Mouse (Mus musculus) layer of hippocampus, postnatal 10 days (tissue): ENCODE results near the gene Dnph1. TPM values are rescaled to one million over a fixed set of nuclear protein-coding genes. Genes with fewer than 3 reads are reported as not detected.

Experiments used
- total RNA-seq, 2 experiments: library from RNA; stranded (reverse); gene quantifications; 2 replicates each; pipeline ENCODE4 v1.2.3; 2021

Dnph1 gene
- total RNA-seq, 2 experiments from 2014 or later, result 6.0 to 7.6 TPM

Other genes starting within 250 kb of the Dnph1 start
- 10 to 100 TPM; 37.2 to 40.1 TPM for gene Polr1c, start 248.7 kb upstream of the Dnph1 start, total RNA-seq
- 10 to 100 TPM; 68.7 to 70.3 TPM for gene Yipf3, start 248.6 kb upstream of the Dnph1 start, total RNA-seq
- 10 to 100 TPM; 88.1 to 93.6 TPM for gene Lrrc73, start 243.2 kb upstream of the Dnph1 start, total RNA-seq
- gene Tjap1, start 213.7 kb upstream of the Dnph1 start, total RNA-seq, result 10 to 100 TPM; 39.0 to 41.0 TPM
- 10 to 100 TPM; 44.4 to 52.4 TPM for gene Dlk2, start 199.3 kb upstream of the Dnph1 start, total RNA-seq
- gene Abcc10, start 168.4 kb upstream of the Dnph1 start, total RNA-seq, result 1 to 10 TPM; 9.3 to 9.6 TPM
- 10 to 100 TPM; 78.1 to 81.5 TPM for gene Zfp318, start 113.0 kb upstream of the Dnph1 start, total RNA-seq
- gene Crip3, start 67.8 kb upstream of the Dnph1 start, total RNA-seq, result 1 to 10 TPM; 3.0 to 4.4 TPM
- under 1 TPM; 0.48 to 0.76 TPM for gene Slc22a7, start 58.3 kb upstream of the Dnph1 start, total RNA-seq
- gene Ttbk1, start 9.0 kb upstream of the Dnph1 start, total RNA-seq, result 100 to 1,000 TPM; 106 to 107 TPM
- 10 to 100 TPM; 42.1 to 52.6 TPM for gene Cul9, start 49.7 kb downstream of the Dnph1 start, total RNA-seq
- 10 to 100 TPM; 46.4 to 53.9 TPM for gene Srf, start 59.5 kb downstream of the Dnph1 start, total RNA-seq
- 10 to 100 TPM; 16.4 to 18.9 TPM for gene Ptk7, start 132.8 kb downstream of the Dnph1 start, total RNA-seq
- 10 to 100 TPM; 13.4 to 14.0 TPM for gene Klc4, start 149.3 kb downstream of the Dnph1 start, total RNA-seq
- gene Mrpl2, start 149.5 kb downstream of the Dnph1 start, total RNA-seq, result 10 to 100 TPM; 52.4 to 54.0 TPM
- gene Cul7, start 153.6 kb downstream of the Dnph1 start, total RNA-seq, result 10 to 100 TPM; 33.6 to 35.0 TPM
- gene Rrp36, start 177.6 kb downstream of the Dnph1 start, total RNA-seq, result 10 to 100 TPM; 18.0 to 20.7 TPM
- gene Mea1, start 182.1 kb downstream of the Dnph1 start, total RNA-seq, result 100 to 1,000 TPM; 118 TPM
- gene Klhdc3, start 184.2 kb downstream of the Dnph1 start, total RNA-seq, result 100 to 1,000 TPM; 153 to 160 TPM
- 10 to 100 TPM; 91.8 to 94.1 TPM for gene Ppp2r5d, start 208.4 kb downstream of the Dnph1 start, total RNA-seq
- gene Pex6, start 214.8 kb downstream of the Dnph1 start, total RNA-seq, result 10 to 100 TPM; 28.4 to 33.9 TPM
- under 1 TPM; 0.33 to 0.59 TPM for gene Gnmt, start 232.5 kb downstream of the Dnph1 start, total RNA-seq